Mouse (Mus musculus): ENCODE measurements at regions not wholly inside any gene's neighbourhood (a gene's known extent, or its start where the extent isn't known, plus 50 kb on each side); places are given as distances from the start of the nearest gene placed in this dataset.

GRCm38 (mm10) chr8:126829376-126830241 is 116.0 kb downstream of the Tomm20 start:
- Histone ChIP-seq H3K27ac (peak overlapping the region; percentile 56), H3K4me2 (no peak overlapping the region), H3K4me3 (no peak overlapping the region), H3K36me3 (no peaks in the 10 kb centered on the region), H3K9me3 (replicated peaks) (no peaks in the 10 kb centered on the region), H3K4me1 (replicated peaks) (peaks cover 81% of the 10 kb centered on the region), H3K27me3 (no peaks in the 10 kb centered on the region), H3K9ac (no peak overlapping the region)
- 51% methylated on average over 17 of the region's 17 CpGs for WGBS
- ATAC-seq (replicated peaks; ENCODE audit: insufficient number of reproducible peaks, insufficient read depth, low FRiP score, low read depth), result 0 out of 2 replicates have a peak, but pooled peaks have one; percentile 10

GRCm38 (mm10) chr8:126827681-126828383 is 117.8 kb downstream of the Tomm20 start:
- Histone ChIP-seq H3K27me3 (no peaks in the 10 kb centered on the region), H3K36me3 (no peaks in the 10 kb centered on the region), H3K4me2 (no peak overlapping the region), H3K27ac (peak overlapping the region; percentile 93), H3K9me3 (replicated peaks) (no peaks in the 10 kb centered on the region), H3K9ac (peak overlapping the region; percentile 23; the same call in 1 of the 2 replicates), H3K4me1 (replicated peaks) (peaks cover 70% of the 10 kb centered on the region), H3K4me3 (no peak overlapping the region)
- no peak for ATAC-seq (replicated peaks; ENCODE audit: insufficient number of reproducible peaks, insufficient read depth, low FRiP score, low read depth)
- 20% methylated on average over 6 of the region's 6 CpGs for WGBS

DNA sequence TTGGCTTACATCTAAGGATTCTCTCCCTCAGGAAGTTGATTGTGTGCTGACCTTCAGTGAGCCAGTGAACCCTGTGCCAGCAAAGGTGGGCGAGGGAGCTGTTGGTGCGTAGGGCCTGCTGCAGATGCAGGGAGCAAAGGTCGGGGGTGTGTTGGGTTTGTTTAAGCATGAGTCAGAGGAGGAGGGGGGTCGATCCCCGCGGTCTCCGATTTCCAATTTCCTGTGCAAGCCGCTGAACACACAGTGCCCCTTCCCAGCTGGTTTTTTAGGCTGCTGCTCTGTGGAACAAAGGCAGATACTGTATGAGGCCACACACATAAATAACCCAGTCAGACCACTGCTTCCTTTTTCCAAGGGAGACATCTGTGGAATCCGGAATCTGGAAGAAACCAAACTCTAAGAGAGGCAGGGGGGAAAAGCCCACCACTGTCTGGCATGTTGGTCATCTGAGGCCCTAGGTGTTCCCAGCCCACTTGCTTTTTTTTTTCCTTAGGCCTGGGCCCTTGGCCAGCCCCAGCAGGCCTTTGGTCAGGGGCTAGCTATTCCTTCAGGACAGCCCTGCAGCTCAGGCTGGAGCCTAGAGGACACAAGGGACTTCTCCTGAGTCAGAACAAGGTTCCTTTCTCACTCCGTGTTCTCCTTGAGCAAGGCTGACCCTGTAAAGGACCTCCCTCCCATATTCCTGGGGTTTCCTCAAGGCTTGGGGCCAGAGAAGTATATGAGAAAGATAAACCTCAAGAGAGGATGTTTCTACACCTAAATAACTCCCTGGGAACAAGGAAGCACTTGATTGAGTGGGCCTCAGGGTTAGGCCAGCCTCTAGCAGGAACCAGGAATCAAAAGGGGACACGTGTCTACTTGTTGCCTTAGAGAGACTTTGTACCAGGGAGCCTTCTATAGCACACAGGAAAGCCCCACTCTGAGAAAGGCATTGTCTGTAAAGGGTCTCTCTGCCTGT is 119.0 kb downstream of the Tomm20 start:
- Histone ChIP-seq H3K4me1 (replicated peaks) (peaks cover 63% of the 10 kb centered on the region), H3K9me3 (replicated peaks) (no peaks in the 10 kb centered on the region), H3K4me2 (0 out of 2 replicates have a peak overlapping the region, but pooled peaks have one; percentile 19), H3K27ac (peak overlapping the region; percentile 93), H3K4me3 (no peak overlapping the region), H3K27me3 (no peaks in the 10 kb centered on the region), H3K36me3 (no peaks in the 10 kb centered on the region), H3K9ac (peak overlapping the region; percentile 14)
- ATAC-seq (replicated peaks; ENCODE audit: insufficient number of reproducible peaks, insufficient read depth, low FRiP score, low read depth), result peak; percentile 74
- 10% methylated on average over 11 of the region's 11 CpGs for WGBS

DNA sequence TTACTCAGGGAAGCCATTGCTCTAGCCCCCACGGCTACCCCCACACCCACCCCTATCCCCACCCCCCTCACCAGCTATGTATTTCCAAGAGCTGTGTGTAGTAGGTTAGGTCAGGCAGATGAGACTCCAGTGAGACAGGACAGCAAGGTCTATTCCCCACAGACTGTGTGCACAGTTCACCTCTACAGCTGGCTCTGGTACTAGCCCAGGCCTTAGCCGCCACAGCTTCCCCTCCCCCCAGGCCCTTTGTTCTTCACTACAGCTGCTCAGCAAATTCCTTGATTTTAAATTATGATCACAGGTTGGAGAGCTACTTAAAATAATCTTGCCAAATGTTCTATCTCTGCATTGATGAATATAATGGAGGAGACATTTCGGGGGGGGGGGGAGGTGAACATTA is 119.8 kb downstream of the Tomm20 start:
- no peak overlapping the region for H3K4me2 ChIP-seq
- ATAC-seq (replicated peaks; ENCODE audit: insufficient number of reproducible peaks, insufficient read depth, low FRiP score, low read depth), result no peak
- no peaks in the 10 kb centered on the region for H3K9me3 ChIP-seq (replicated peaks)

GRCm38 (mm10) chr8:126824575-126825208 is 121.0 kb downstream of the Tomm20 start:
- WGBS, result 46% methylated on average over 10 of the region's 10 CpGs
- ATAC-seq (replicated peaks; ENCODE audit: insufficient number of reproducible peaks, insufficient read depth, low FRiP score, low read depth), result no peak
- Histone ChIP-seq H3K27ac (peak overlapping the region; percentile 93), H3K4me2 (no peak overlapping the region), H3K4me3 (no peak overlapping the region), H3K4me1 (replicated peaks) (peaks cover 50% of the 10 kb centered on the region), H3K9ac (no peak overlapping the region), H3K36me3 (no peaks in the 10 kb centered on the region), H3K9me3 (replicated peaks) (no peaks in the 10 kb centered on the region), H3K27me3 (no peaks in the 10 kb centered on the region)

More for the DNA sequence above, 119.8 kb downstream of the Tomm20 start:
- Histone ChIP-seq H3K4me1 (replicated peaks) (peaks cover 60% of the 10 kb centered on the region), H3K27me3 (no peaks in the 10 kb centered on the region), H3K9ac (no peak overlapping the region), H3K36me3 (no peaks in the 10 kb centered on the region), H3K27ac (peak overlapping the region; percentile 93), H3K4me3 (no peak overlapping the region)
- 22% methylated on average over 3 of the region's 3 CpGs for WGBS

DNA sequence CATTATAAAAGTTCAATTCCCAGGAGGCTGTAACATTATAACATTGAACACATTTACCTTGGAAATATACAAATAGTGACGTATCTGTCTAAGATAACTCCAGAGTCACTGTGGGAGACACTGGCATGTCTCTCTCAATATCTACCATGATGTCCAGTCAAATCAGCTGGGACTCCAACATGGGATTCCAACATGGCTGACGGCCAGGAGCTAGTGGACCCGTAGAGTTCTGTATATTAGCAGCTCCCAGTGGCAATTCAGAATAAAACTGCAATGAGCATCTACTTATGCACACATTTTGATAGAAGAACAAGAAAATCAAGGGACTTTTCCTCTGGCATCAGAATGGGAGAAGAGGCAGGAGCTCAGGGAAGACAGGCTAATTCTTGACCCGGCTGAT is 123.4 kb downstream of the Tomm20 start:
- Histone ChIP-seq H3K27ac (no peak overlapping the region), H3K9me3 (replicated peaks) (no peaks in the 10 kb centered on the region), H3K27me3 (no peaks in the 10 kb centered on the region), H3K4me3 (no peak overlapping the region), H3K4me2 (no peak overlapping the region), H3K36me3 (no peaks in the 10 kb centered on the region), H3K4me1 (replicated peaks) (peaks cover 29% of the 10 kb centered on the region), H3K9ac (no peak overlapping the region)
- ATAC-seq (replicated peaks; ENCODE audit: insufficient number of reproducible peaks, insufficient read depth, low FRiP score, low read depth), result no peak
- WGBS, result 88% methylated on average over 4 of the region's 4 CpGs

GRCm38 (mm10) chr8:126821279-126821678 is 124.4 kb downstream of the Tomm20 start:
- Histone ChIP-seq H3K4me1 (replicated peaks) (peaks cover 19% of the 10 kb centered on the region), H3K4me2 (no peak overlapping the region), H3K4me3 (no peak overlapping the region), H3K27me3 (no peaks in the 10 kb centered on the region), H3K9me3 (replicated peaks) (no peaks in the 10 kb centered on the region), H3K9ac (no peak overlapping the region), H3K36me3 (no peaks in the 10 kb centered on the region), H3K27ac (no peak overlapping the region)
- no peak for ATAC-seq (replicated peaks; ENCODE audit: insufficient number of reproducible peaks, insufficient read depth, low FRiP score, low read depth)
- 57% methylated on average over 8 of the region's 8 CpGs for WGBS

- ATAC-seq (replicated peaks; ENCODE audit: insufficient number of reproducible peaks, insufficient read depth, low FRiP score, low read depth), result no peak
- Histone ChIP-seq H3K9me3 (replicated peaks) (no peaks in the 10 kb centered on the region), H3K4me3 (no peak overlapping the region), H3K27ac (no peak overlapping the region), H3K9ac (no peak overlapping the region), H3K27me3 (no peaks in the 10 kb centered on the region), H3K4me2 (no peak overlapping the region), H3K4me1 (replicated peaks) (peaks cover 12% of the 10 kb centered on the region), H3K36me3 (no peaks in the 10 kb centered on the region)
- 97% methylated on average over 2 of the region's 2 CpGs for WGBS
Observed at GRCm38 (mm10) chr8:126820502-126820901, 125.1 kb downstream of the Tomm20 start.

- Histone ChIP-seq H3K9ac (no peak overlapping the region), H3K4me1 (replicated peaks) (no peaks in the 10 kb centered on the region), H3K4me3 (no peak overlapping the region), H3K27me3 (no peaks in the 10 kb centered on the region), H3K9me3 (replicated peaks) (no peaks in the 10 kb centered on the region), H3K4me2 (no peak overlapping the region), H3K27ac (no peak overlapping the region), H3K36me3 (no peaks in the 10 kb centered on the region)
- no peak for ATAC-seq (replicated peaks; ENCODE audit: insufficient number of reproducible peaks, insufficient read depth, low FRiP score, low read depth)
- WGBS, result 88% methylated on average over 3 of the region's 3 CpGs
Observed at GRCm38 (mm10) chr8:126819261-126819660, 126.4 kb downstream of the Tomm20 start.

DNA sequence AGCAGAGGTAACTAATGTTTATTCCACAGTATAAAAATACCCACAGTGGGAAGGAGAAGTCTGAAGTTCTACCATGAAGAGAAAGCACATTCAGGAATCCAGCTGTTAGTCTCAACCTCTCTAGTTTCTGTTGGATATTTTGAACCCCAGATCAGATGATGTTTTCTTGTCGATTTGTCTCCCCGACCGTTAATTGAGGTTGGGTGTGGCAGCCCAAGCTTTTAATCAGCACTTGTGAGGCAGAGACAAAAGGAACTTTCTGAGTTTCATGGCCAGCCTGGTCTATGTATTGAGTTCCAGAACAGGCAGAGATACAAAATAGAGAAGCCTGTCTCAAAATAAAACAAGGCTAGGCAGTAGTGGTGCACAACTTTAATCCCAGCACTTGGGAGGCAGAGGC is 129.5 kb downstream of the Tomm20 start:
- H3K9ac ChIP-seq, result no peak overlapping the region
- H3K9me3 ChIP-seq (replicated peaks), result 0 out of 2 replicates have a peak, but pooled peaks cover 4% of the 10 kb centered on the region
- no peak for ATAC-seq (replicated peaks; ENCODE audit: insufficient number of reproducible peaks, insufficient read depth, low FRiP score, low read depth)
- H3K4me2 ChIP-seq, result no peak overlapping the region
- H3K4me1 ChIP-seq (replicated peaks), result no peaks in the 10 kb centered on the region
- no peak overlapping the region for H3K4me3 ChIP-seq
- WGBS, result 75% methylated on average over 3 of the region's 3 CpGs
- no peaks in the 10 kb centered on the region for H3K36me3 ChIP-seq
- H3K27ac ChIP-seq, result no peak overlapping the region
- no peaks in the 10 kb centered on the region for H3K27me3 ChIP-seq

Data from heart, embryonic 15.5 days (tissue).